Mouse (Mus musculus) midbrain, embryonic 12.5 days (tissue): Measurements from ENCODE around the gene Myl4. TPM values are rescaled to one million over a fixed set of nuclear protein-coding genes. Genes with fewer than 3 reads are reported as not detected.
"Not testable (repeated sequence)": the region's sequence is repeated elsewhere in the genome, so short reads cannot be mapped to it uniquely, and the experiment has no call there.

Source experiments
- ATAC-seq: fragments of 200-750 bp; cut with Nextera tagmentation; 2 replicates; pipeline ENCODE4 v1.8.0; 2017; ENCODE audit warnings: low read depth, moderate TSS enrichment, moderate library complexity; ENCODE audit not compliant: low FRiP score
- H3K27ac ChIP-seq: fragments of 300-500 bp; sonication (generic); replicated peaks from 2 replicates; pipeline ENCODE4 v1.5.1; 2016; ENCODE audit warnings: mild to moderate bottlenecking
- H3K27me3 ChIP-seq: fragments of 300-500 bp; sonication (generic); 2 replicates; pipeline ENCODE4 v1.6.1; 2016; ENCODE audit warnings: mild to moderate bottlenecking
- H3K36me3 ChIP-seq: fragments of 300-500 bp; sonication (generic); 2 replicates; pipeline ENCODE4 v1.6.1; 2016
- H3K4me1 ChIP-seq: fragments of 300-500 bp; sonication (generic); 2 replicates; pipeline ENCODE4 v1.6.1; 2016
- H3K4me2 ChIP-seq: fragments of 300-500 bp; sonication (generic); replicated peaks from 2 replicates; pipeline ENCODE4 v1.6.1; 2016; ENCODE audit warnings: mild to moderate bottlenecking, moderate library complexity
- H3K4me3 ChIP-seq: fragments of 300-500 bp; sonication (generic); 2 replicates; pipeline ENCODE4 v1.5.1; 2016; ENCODE audit warnings: mild to moderate bottlenecking
- H3K9ac ChIP-seq: fragments of 300-500 bp; sonication (generic); replicated peaks from 2 replicates; pipeline ENCODE4 v1.6.1; 2016; ENCODE audit warnings: mild to moderate bottlenecking, moderate library complexity
- H3K9me3 ChIP-seq: fragments of 300-500 bp; sonication (generic); 2 replicates; pipeline ENCODE4 v1.6.1; 2016; ENCODE audit warnings: mild to moderate bottlenecking
- WGBS: fragments of 180-500 bp; shearing (Covaris S2); methylation state at CpG from one replicate; pipeline ENCODE4 v1.1.7; 2016; 5-methylcytosine and 5-hydroxymethylcytosine counted together
- polyA plus RNA-seq: library from polyadenylated mRNA; unstranded; fragments of >200 nt; fragmentation: Nextera tagmentation; extraction: Ambion mirVana; gene quantifications from 2 replicates; pipeline ENCODE4 v1.2.1, GENCODE M21; 2016

Myl4 gene
- 2.1 and 2.4 TPM in 2 replicates for polyA plus RNA-seq

DNA sequence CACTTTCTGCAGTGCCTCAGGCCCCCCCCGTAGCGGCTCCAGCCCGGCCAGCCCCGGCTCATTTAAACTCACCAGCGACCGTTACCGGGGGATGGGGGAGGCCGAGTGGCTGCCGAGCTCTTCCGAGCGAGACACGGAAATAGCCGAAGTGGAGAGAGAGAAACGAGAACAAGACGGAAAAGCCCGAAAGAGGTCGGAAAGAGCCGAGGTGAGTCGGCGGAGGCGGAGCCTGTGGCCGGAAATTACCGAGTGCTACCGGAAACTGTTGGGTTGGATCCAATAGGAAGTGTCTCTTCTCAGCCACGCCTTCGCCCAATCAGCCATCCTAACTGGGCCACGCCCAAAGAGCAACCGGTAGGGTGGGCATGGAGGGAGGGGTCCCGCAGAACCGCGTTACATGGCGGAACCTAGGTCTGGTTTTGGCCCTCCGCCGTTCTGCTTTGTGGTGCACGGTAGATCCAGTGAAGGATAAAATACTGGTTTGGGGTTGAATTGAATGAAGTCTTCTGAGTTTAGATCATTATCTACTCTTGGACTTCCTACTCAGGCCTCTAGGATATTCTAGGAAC, at the start of gene Myl4, which contains the start of gene Cdc27:
Myl4 (plus strand) TSS at position 258 of the 569 bp plus-strand sequence.
Cdc27 (minus strand) TSS at position 215 of the 569 bp plus-strand sequence.
- Histone ChIP-seq H3K9me3 (no peaks in the 10 kb centered on the region), H3K27ac (peak within 1 kb of the TSS; percentile 86), H3K4me1 (peaks cover 7% of the 10 kb centered on the region; the same call in 1 of the 2 replicates), H3K4me3 (peak within 1 kb of the TSS; percentile 93), H3K9ac (peak within 1 kb of the TSS; percentile 99), H3K36me3 (no peaks in the 10 kb centered on the region), H3K4me2 (peak within 1 kb of the TSS; percentile 82), H3K27me3 (0 out of 2 replicates have a peak, but pooled peaks cover 6% of the 10 kb centered on the region)
- peak; percentile 98 for ATAC-seq
- WGBS, result 0% methylated on average over 35 of the region's 35 CpGs

DNA sequence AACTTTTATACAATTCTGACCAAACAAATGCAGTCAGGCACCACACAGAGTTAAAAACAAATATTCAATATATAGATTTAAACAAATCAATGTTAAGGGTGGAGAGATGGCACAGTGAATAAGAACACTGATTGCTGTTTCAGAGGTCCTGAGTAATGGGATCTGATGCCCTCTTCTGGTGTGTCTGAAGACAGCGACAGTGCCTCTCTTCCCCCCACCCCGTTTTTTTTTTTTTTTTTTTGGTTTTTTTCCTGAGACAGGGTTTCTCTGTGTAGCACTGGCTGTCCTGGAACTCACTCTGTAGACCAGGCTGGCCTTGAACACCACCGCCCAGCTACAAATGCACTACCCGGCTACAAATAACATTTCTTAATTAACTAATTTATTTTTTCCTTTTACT, 42.0 kb upstream of the Myl4 start:
- Histone ChIP-seq H3K27me3 (no peaks in the 10 kb centered on the region), H3K4me2 (no peak overlapping the region), H3K27ac (no peak overlapping the region), H3K4me1 (no peaks in the 10 kb centered on the region), H3K9ac (no peak overlapping the region), H3K4me3 (no peak overlapping the region), H3K36me3 (peaks cover 78% of the 10 kb centered on the region), H3K9me3 (no peaks in the 10 kb centered on the region)
- ATAC-seq, result no peak
- 85% methylated on average over 4 of the region's 4 CpGs for WGBS

DNA sequence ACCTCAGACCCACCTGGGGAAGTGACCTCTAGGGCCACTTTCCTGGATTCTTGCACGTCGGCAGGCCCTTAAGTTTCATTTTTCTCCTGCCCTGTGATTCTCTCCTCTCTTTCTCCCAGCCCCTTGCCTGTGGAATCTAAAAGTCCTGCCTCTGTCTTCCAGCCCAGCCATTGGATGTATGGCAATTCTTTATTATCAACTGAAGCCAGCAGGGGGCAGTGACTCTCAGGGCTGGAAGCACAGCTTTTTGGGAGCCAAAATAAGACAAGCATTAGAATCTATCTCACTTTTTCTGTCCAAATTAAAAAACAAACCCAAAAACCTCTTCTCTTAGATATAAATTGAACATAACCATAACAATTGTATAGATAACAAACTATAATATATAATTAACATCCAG, 39.9 kb upstream of the Myl4 start:
- no peak for ATAC-seq
- Histone ChIP-seq H3K4me1 (no peaks in the 10 kb centered on the region), H3K9me3 (no peaks in the 10 kb centered on the region), H3K36me3 (peaks cover 84% of the 10 kb centered on the region), H3K27me3 (no peaks in the 10 kb centered on the region), H3K9ac (no peak overlapping the region), H3K27ac (no peak overlapping the region), H3K4me3 (no peak overlapping the region), H3K4me2 (no peak overlapping the region)
- WGBS, result 88% methylated on average over 2 of the region's 2 CpGs

DNA sequence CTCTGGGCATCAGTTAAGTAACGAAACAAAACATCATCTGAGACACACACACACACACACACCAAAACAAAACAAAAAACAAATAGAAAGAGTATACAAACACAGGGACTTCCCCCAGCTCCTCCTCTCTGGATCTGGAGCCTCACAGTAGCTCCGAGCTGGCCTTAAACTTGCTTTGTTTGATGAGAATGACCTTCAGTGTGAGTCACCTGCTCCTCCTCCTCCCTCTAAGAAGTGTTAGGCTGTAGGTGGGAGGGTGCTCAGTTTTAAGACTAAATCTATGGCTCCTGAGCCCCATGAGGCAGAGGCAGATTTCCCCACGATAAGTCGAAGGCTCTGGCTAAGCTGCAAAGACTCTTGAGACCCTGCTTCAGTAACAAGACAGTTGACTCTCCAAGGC, 38.0 kb upstream of the Myl4 start:
- Histone ChIP-seq H3K4me1 (no peaks in the 10 kb centered on the region), H3K9me3 (no peaks in the 10 kb centered on the region), H3K9ac (no peak overlapping the region), H3K36me3 (peaks cover 84% of the 10 kb centered on the region), H3K27me3 (no peaks in the 10 kb centered on the region), H3K4me3 (no peak overlapping the region), H3K4me2 (no peak overlapping the region), H3K27ac (no peak overlapping the region)
- no peak for ATAC-seq
- 83% methylated on average over 4 of the region's 4 CpGs for WGBS

DNA sequence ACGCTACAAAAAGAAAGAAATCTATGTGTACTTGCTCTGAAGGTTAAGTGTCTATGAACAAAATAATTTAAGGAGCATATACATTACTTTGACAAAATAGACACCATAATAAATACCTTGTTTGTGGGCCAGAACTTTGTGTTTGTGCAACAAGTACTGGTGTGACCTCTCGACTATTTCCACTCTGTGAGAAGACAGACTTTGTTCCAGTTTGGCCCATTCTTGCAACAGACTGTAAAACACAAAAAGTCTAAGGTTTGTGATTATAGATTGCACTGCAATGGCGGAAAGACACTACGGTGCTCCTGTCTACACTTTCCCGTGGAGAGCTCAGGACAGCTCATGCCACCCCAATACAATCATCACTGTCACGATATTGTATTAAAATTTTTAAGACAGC, 24.5 kb upstream of the Myl4 start:
- Histone ChIP-seq H3K36me3 (peaks cover 64% of the 10 kb centered on the region), H3K9me3 (no peaks in the 10 kb centered on the region), H3K4me3 (no peak overlapping the region), H3K4me1 (no peaks in the 10 kb centered on the region), H3K4me2 (no peak overlapping the region), H3K9ac (no peak overlapping the region), H3K27me3 (no peaks in the 10 kb centered on the region), H3K27ac (no peak overlapping the region)
- no peak for ATAC-seq
- WGBS, result 97% methylated on average over 6 of the region's 6 CpGs

DNA sequence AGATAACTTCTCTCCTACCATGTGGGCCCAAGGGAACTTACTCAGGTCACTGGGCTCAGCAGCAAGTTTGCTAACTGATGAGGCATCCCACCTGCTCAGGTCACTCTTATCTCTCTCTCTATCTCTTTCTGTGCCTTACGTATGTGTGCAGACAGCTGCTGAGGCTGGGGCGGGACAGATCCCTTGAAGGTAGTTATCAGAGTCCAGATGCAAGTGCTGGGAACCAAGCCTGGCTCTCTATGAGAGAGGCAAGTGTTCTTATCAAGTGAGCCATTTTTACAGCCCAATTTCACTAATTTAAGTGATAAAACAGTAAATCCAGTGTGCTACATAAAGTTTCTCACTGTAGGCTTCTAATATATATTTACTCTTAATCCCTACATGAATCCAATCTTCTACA, 13.6 kb upstream of the Myl4 start:
- no peak overlapping the region for H3K27ac ChIP-seq

DNA sequence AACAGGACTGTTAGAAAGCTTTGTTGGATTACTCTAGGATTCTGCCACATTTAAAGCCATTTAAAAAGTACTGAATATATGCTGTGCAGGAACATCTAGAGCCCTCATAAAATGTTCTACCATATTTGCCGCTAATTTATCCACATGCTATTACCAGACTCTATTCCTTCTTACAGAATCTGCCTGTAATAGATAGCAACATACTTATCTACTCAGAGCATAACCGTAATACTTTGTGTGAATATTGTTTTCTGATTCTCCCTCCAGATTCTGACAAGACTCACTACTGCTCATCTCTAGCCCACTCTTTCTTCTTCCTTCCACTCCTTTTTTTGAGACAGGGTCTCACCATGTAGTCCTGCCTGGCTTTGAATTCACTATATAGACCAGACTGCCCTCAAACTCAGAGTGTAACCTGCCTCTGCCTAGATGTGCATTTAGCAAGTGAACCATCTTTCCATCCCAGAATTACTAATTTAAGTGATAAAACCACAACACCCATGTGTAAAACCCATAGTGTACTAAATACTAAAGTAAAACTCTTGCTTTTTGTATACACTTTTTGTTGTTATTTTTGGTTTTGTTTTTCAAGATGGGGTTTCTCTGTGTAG, 12.4 kb upstream of the Myl4 start:
- H3K9me3 ChIP-seq, result no peaks in the 10 kb centered on the region
- no peak overlapping the region for H3K9ac ChIP-seq
- H3K36me3 ChIP-seq, result peaks cover 30% of the 10 kb centered on the region
- H3K4me3 ChIP-seq, result no peak overlapping the region
- H3K4me2 ChIP-seq, result no peak overlapping the region
- no peak for ATAC-seq
- no peaks in the 10 kb centered on the region for H3K27me3 ChIP-seq
- no peak overlapping the region for H3K27ac ChIP-seq
- H3K4me1 ChIP-seq, result no peaks in the 10 kb centered on the region
- WGBS, result 98% methylated on average over 2 of the region's 2 CpGs

More for the DNA sequence above, 13.6 kb upstream of the Myl4 start:
- peaks cover 34% of the 10 kb centered on the region for H3K36me3 ChIP-seq
- no peaks in the 10 kb centered on the region for H3K4me1 ChIP-seq
- no peak overlapping the region for H3K4me2 ChIP-seq
- no peak for ATAC-seq
- H3K9ac ChIP-seq, result no peak overlapping the region
- 98% methylated on average over 2 of the region's 2 CpGs for WGBS
- no peaks in the 10 kb centered on the region for H3K9me3 ChIP-seq
- no peaks in the 10 kb centered on the region for H3K27me3 ChIP-seq
- no peak overlapping the region for H3K4me3 ChIP-seq

DNA sequence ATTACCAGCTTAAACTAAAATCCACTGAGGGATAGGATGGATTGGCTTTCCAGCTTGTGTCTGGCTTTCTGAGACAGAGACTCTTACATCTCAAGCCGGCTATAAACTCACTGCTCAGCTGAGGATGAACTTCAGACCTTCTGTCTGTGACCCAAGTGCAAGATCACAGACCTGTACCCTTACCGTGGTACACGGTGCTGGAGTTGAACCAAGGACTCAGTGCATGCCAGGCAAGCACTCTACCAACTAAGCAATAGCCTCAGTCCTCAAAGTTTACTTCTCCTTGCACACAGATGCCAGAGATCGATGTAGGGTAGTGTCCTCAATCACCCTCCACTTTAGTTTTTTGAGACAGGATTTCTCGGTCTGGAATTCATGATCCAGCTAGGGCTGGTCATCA, 10.7 kb upstream of the Myl4 start:
- Histone ChIP-seq H3K9me3 (no peaks in the 10 kb centered on the region), H3K4me1 (no peaks in the 10 kb centered on the region), H3K36me3 (peaks cover 12% of the 10 kb centered on the region), H3K27ac (no peak overlapping the region), H3K4me2 (no peak overlapping the region), H3K27me3 (no peaks in the 10 kb centered on the region), H3K9ac (no peak overlapping the region), H3K4me3 (no peak overlapping the region)
- no peak for ATAC-seq
- WGBS, result 97% methylated on average over 5 of the region's 5 CpGs

DNA sequence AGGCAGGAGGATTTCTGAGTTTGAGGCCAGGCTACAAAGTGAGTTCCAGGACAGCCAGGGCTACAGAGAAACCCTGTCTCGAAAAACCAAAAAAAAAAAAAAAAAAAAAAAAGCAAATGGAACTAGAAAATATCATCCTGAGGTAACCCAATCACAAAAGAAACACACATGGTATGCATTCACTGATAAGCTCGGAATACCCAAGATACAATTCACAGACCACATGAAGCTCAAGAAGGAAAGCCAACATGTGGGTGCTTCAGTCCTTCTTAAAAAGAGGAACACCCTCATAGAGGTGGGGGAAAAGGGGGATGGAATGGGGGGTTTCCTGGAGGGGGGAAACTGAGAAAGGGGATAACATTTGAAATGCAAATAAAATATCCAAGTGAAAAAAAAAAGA, 7.1 kb upstream of the Myl4 start:
- ATAC-seq, H3K9me3 ChIP-seq, H3K27ac ChIP-seq, H3K4me1 ChIP-seq, H3K9ac ChIP-seq, H3K4me3 ChIP-seq, H3K4me2 ChIP-seq, H3K36me3 ChIP-seq, H3K27me3 ChIP-seq: not testable (repeated sequence)
- 83% methylated on average over 2 of the region's 2 CpGs for WGBS

DNA sequence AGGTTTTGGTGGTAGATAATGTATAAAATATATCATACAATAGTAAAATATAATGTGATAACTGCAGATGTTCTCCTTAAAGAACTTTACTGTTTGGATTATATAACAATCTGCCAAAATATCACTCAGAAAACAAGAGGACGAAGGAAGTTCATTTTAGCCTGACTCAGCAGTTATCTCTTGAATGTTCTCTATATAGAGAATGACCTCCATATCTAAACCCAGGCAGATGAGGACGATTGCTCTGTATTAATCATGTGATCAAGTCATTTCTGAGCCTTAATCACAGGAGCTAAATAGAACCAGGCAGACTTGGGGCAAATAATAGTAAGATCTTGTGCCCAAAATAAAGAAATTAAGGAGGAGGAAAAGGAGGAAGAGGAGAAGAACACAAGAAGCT, 6.0 kb upstream of the Myl4 start:
- H3K27ac ChIP-seq, result no peak overlapping the region
- no peak overlapping the region for H3K9ac ChIP-seq
- H3K9me3 ChIP-seq, result no peaks in the 10 kb centered on the region
- peaks cover 8% of the 10 kb centered on the region for H3K36me3 ChIP-seq
- WGBS, result 91% methylated on average over 2 of the region's 2 CpGs
- H3K4me3 ChIP-seq, result no peak overlapping the region
- peaks cover 7% of the 10 kb centered on the region; the same call in 1 of the 2 replicates for H3K4me1 ChIP-seq
- no peak overlapping the region for H3K4me2 ChIP-seq
- ATAC-seq, result no peak
- no peaks in the 10 kb centered on the region for H3K27me3 ChIP-seq

DNA sequence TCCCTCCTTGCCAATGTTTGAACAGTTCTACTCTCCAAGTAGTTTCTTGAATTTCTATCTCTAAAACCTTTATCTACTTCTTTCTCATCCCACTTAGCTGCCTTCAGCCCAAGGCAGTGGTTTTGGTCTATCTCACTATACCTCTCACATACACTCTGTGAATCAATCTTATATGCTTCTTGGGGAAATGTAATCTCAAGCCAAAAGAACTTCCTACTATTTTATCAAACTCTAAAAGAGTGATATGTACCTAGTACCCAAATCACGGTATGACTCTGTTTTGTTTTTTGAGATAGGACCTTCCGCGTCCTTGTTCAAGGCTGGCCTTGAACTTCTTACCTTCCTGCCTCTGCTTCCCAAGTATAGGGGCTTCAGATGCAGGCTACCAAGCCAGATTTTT, 3.0 kb upstream of the Myl4 start:
- Histone ChIP-seq H3K4me1 (peaks cover 7% of the 10 kb centered on the region; the same call in 1 of the 2 replicates), H3K9me3 (no peaks in the 10 kb centered on the region), H3K36me3 (no peaks in the 10 kb centered on the region; the same call in 1 of the 2 replicates), H3K9ac (no peak overlapping the region), H3K27ac (no peak overlapping the region), H3K27me3 (no peaks in the 10 kb centered on the region), H3K4me3 (no peak overlapping the region), H3K4me2 (no peak overlapping the region)
- no peak for ATAC-seq
- 97% methylated on average over 3 of the region's 3 CpGs for WGBS

DNA sequence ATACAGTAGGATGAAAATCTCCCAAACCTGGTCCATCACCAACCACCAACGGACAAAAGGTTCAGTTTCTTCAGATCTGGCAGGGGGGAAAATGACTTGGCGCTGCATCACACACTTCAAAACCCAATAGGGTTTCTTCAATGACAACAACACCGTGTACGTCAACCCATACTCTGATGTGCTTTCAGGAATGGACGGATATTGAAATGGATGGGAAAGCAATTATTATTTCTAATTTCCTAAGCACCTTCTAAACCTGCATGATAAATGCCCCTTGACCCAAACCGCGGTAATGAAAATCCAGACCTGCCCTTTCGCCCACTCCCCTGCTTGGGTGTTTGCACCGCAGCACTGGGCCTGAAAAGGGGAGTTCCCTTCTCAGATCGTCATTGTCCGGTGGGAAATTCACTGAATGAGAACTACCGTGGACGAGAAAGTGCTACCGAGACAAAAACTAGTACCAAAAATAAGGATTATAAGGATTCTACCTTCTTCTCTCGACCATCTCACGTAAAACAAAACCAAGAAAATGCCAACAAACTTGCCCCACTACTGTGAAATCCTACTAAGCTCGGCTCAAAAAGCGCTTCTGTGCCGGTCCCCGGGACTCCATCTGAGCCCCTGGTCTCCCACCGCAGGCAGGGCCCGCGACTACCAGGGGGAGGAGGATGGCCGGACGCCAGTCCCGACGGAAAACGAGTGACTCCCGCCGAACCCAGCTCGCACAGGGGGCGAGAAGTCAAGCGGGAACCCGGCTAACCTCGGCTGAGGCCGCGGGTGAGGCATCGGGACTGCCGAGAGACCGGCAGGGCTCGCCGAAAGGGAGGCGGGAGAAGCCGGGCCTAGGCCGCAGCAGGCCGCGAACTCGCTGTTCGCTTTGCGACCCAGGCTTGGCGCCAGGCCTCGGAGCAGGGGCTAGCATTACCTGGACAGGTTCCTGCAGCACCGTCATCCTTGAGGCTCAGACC, 741 bp upstream of the Myl4 start:
- Histone ChIP-seq H3K27ac (peak overlapping the region; percentile 86), H3K9me3 (no peaks in the 10 kb centered on the region), H3K27me3 (0 out of 2 replicates have a peak, but pooled peaks cover 6% of the 10 kb centered on the region), H3K36me3 (no peaks in the 10 kb centered on the region; the same call in 1 of the 2 replicates), H3K9ac (peak overlapping the region; percentile 99), H3K4me2 (peak overlapping the region; percentile 82), H3K4me3 (peak overlapping the region; percentile 93), H3K4me1 (peaks cover 7% of the 10 kb centered on the region; the same call in 1 of the 2 replicates)
- ATAC-seq, result peak; percentile 50; the same call in 1 of the 2 replicates
- under 1% methylated on average over 53 of the region's 53 CpGs for WGBS
